Mouse (Mus musculus): Measurements from ENCODE around the gene Smap2.

GRCm38 (mm10) chr4:121002400-121003171, 14.5 kb downstream of the Smap2 start:
- no peak for TF ChIP-seq CTCF (IDR thresholded peaks at IDR 0.05; ENCODE audit: extremely low read depth, insufficient read depth, low read length)
- no peak for TF ChIP-seq POLR2A (IDR thresholded peaks at IDR 0.05; ENCODE audit: extremely low read depth, insufficient read depth, low read length)
